Mouse (Mus musculus) myocyte (in vitro differentiated cells): ENCODE data around the gene Abhd2. TPM values are rescaled to one million over a fixed set of nuclear protein-coding genes. Genes with fewer than 3 reads are reported as not detected.

ENCODE experiments used
- H3K27me3 ChIP-seq: one replicate; pipeline ENCODE4 v1.6.1; 2011; ENCODE audit not compliant: control insufficient read depth, insufficient read depth, insufficient read length
- H3K36me3 ChIP-seq: one replicate; pipeline ENCODE4 v1.6.1; 2011; ENCODE audit not compliant: control insufficient read depth, insufficient read depth
- H3K4me2 ChIP-seq: one replicate; pipeline ENCODE4 v1.6.1; 2011; ENCODE audit warnings: low read depth, control low read depth
- H3K4me3 ChIP-seq: one replicate; pipeline ENCODE4 v1.5.1; 2011; ENCODE audit warnings: mild to moderate bottlenecking, control low read depth, moderate library complexity
- H3K79me2 ChIP-seq: one replicate; pipeline ENCODE4 v1.6.1; 2011; ENCODE audit not compliant: control insufficient read depth, insufficient read depth
- H3ac ChIP-seq: one replicate; pipeline ENCODE4 v1.6.1; 2011; ENCODE audit not compliant: control insufficient read depth, insufficient read length
- CEBPB ChIP-seq: IDR thresholded peaks from 2 replicates; pipeline ENCODE4 v1.6.1; 2011; ENCODE audit warnings: mild to moderate bottlenecking, moderate library complexity; ENCODE audit not compliant: poor library complexity, insufficient read depth, severe bottlenecking
- E2F4 ChIP-seq: IDR thresholded peaks from one replicate; pipeline ENCODE4 v1.6.1; 2011; ENCODE audit warnings: mild to moderate bottlenecking, control low read depth, moderate library complexity; ENCODE audit not compliant: insufficient read depth
- MAX ChIP-seq: IDR thresholded peaks from one replicate; pipeline ENCODE4 v1.6.1; 2011; ENCODE audit warnings: low read depth, mild to moderate bottlenecking, control low read depth
- MYOD1 ChIP-seq, 3 experiments: IDR thresholded peaks; one replicate each; pipeline ENCODE4 v1.6.1; 2011; ENCODE audit warnings: control low read depth in 2 of 3, low read depth in 2 of 3, mild to moderate bottlenecking in 2 of 3, moderate library complexity in 1 of 3; ENCODE audit not compliant: insufficient read length in 2 of 3, control insufficient read depth in 1 of 3
- MYOG ChIP-seq, 3 experiments: IDR thresholded peaks; one replicate each; pipeline ENCODE4 v1.6.1; 2011; ENCODE audit warnings: control low read depth in 2 of 3, low read depth in 2 of 3, mild to moderate bottlenecking in 2 of 3; ENCODE audit not compliant: insufficient read length in 2 of 3, control insufficient read depth in 1 of 3, insufficient read depth in 1 of 3
- POLR2A ChIP-seq: IDR thresholded peaks from one replicate; pipeline ENCODE4 v1.6.1; 2011; ENCODE audit warnings: low read depth, mild to moderate bottlenecking, control low read depth, moderate library complexity; ENCODE audit not compliant: insufficient read length
- POLR2AphosphoS2 ChIP-seq: IDR thresholded peaks from one replicate; pipeline ENCODE4 v1.6.1; 2011; ENCODE audit warnings: low read depth, control low read depth; ENCODE audit not compliant: insufficient read length
- REST ChIP-seq: IDR thresholded peaks from one replicate; pipeline ENCODE4 v1.6.1; 2011; ENCODE audit warnings: mild to moderate bottlenecking, control low read depth, moderate library complexity; ENCODE audit not compliant: insufficient read depth, insufficient read length
- SRF ChIP-seq: IDR thresholded peaks from one replicate; pipeline ENCODE4 v1.6.1; 2011; ENCODE audit warnings: low read depth; ENCODE audit not compliant: control insufficient read depth, insufficient read length
- TCF12 ChIP-seq: IDR thresholded peaks from one replicate; pipeline ENCODE4 v1.6.1; 2011; ENCODE audit warnings: mild to moderate bottlenecking, control low read depth; ENCODE audit not compliant: poor library complexity, insufficient read depth, severe bottlenecking
- TCF3 ChIP-seq: IDR thresholded peaks from one replicate; pipeline ENCODE4 v1.6.1; 2011; ENCODE audit warnings: low read depth, control low read depth; ENCODE audit not compliant: insufficient read length
- USF1 ChIP-seq: IDR thresholded peaks from one replicate; pipeline ENCODE4 v1.6.1; 2011; ENCODE audit warnings: low read depth, mild to moderate bottlenecking, control low read depth, moderate library complexity
- polyA plus RNA-seq: library from polyadenylated mRNA; unstranded; fragments of >200 nt; fragmentation: generic; extraction: Trizol; gene quantifications from one replicate; pipeline ENCODE4 v1.2.1, GENCODE M21; 2012; ENCODE audit warnings: missing spikeins

The Abhd2 gene
- polyA plus RNA-seq, 1 experiment: 16.9 TPM

DNA sequence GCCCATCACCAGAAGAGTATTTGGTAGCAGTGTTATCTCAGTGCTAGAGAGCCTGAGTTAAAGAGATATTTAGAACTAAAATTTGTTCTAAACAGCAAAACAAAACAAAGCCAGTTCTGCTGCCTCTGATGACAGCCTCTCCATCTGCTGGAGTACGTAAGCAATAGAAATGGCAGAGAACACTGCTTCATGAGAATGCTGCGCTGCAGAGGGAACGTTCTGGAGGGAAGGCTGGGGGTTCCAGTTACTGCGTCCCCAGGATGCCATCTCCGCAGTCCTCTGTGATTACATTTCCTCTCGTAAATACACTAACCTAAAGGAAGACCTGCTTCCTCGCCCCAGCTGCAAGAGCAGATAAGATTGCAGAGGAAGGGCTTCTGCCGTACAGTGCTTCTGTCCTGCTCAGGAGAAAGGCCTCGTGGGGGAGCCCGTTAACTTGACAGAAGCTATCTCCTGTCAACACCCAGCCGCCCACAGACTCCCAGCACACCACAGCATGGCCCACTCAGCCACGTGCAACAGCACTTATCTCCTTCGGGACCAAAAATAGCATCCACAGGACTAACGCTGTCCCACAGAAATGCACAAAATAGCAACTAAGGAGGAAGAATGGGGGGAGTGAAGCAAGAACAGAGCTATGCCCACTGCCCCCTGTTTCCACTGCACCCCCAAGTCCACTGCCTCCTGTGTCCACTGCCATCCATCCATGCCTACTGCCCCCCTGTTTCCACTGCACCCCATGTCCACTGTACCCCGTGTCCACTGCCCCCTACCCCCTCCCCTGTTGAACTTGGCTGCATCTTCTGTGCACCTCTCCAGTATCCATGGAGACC, 85.6 kb downstream of the Abhd2 start:
- Histone ChIP-seq H3K4me2 (no peak overlapping the region), H3K4me3 (no peak overlapping the region), H3ac (no peak overlapping the region), H3K27me3 (no peaks in the 10 kb centered on the region), H3K36me3 (peaks cover 12% of the 10 kb centered on the region), H3K79me2 (no peaks in the 10 kb centered on the region)
- TF ChIP-seq REST: no peak

- TF ChIP-seq REST (no peak), E2F4 (no peak), TCF3 (no peak)
- Histone ChIP-seq H3K4me2 (no peak overlapping the region), H3K4me3 (no peak overlapping the region), H3K36me3 (peaks cover 12% of the 10 kb centered on the region), H3ac (no peak overlapping the region), H3K27me3 (no peaks in the 10 kb centered on the region), H3K79me2 (no peaks in the 10 kb centered on the region)
Observed at GRCm38 (mm10) chr7:79359183-79359435, 86.1 kb downstream of the Abhd2 start.

- TF ChIP-seq POLR2A (no peak), MYOG (IDR thresholded peaks at IDR 0.05; ENCODE audit: control insufficient read depth in 1 of 3, insufficient read depth in 1 of 3, insufficient read length in 2 of 3, low read depth in 2 of 3) (no peak), MYOD1 (IDR thresholded peaks at IDR 0.05; ENCODE audit: control insufficient read depth in 1 of 3, insufficient read length in 2 of 3, low read depth in 2 of 3) (no peak), TCF3 (no peak), USF1 (no peak), REST (no peak), SRF (no peak), E2F4 (no peak), TCF12 (no peak), CEBPB (no peak), MAX (no peak), POLR2AphosphoS2 (no peak)
- H3K79me2 ChIP-seq: no peaks in the 10 kb centered on the region
- H3ac ChIP-seq: no peak overlapping the region
- H3K36me3 ChIP-seq: peaks cover 12% of the 10 kb centered on the region
- H3K4me2 ChIP-seq: no peak overlapping the region
- no peaks in the 10 kb centered on the region for H3K27me3 ChIP-seq
- no peak overlapping the region for H3K4me3 ChIP-seq
Observed at GRCm38 (mm10) chr7:79360056-79360455, 87.1 kb downstream of the Abhd2 start.

GRCm38 (mm10) chr7:79362208-79362607, 89.2 kb downstream of the Abhd2 start:
- H3K36me3 ChIP-seq: peaks cover 5% of the 10 kb centered on the region
- no peak for TF ChIP-seq TCF3
- TF ChIP-seq SRF: no peak
- TF ChIP-seq REST: no peak
- TF ChIP-seq USF1: no peak
- TF ChIP-seq POLR2AphosphoS2: no peak
- no peak for TF ChIP-seq CEBPB
- no peak for TF ChIP-seq MAX
- TF ChIP-seq MYOD1 (IDR thresholded peaks at IDR 0.05; ENCODE audit: control insufficient read depth in 1 of 3, insufficient read length in 2 of 3, low read depth in 2 of 3): no peak
- no peak overlapping the region for H3K4me2 ChIP-seq
- no peak overlapping the region for H3ac ChIP-seq
- no peaks in the 10 kb centered on the region for H3K27me3 ChIP-seq
- no peak overlapping the region for H3K4me3 ChIP-seq
- no peaks in the 10 kb centered on the region for H3K79me2 ChIP-seq

- Histone ChIP-seq H3K4me2 (no peak overlapping the region), H3ac (no peak overlapping the region), H3K27me3 (no peaks in the 10 kb centered on the region), H3K79me2 (no peaks in the 10 kb centered on the region), H3K4me3 (no peak overlapping the region), H3K36me3 (peaks cover 5% of the 10 kb centered on the region)
- TF ChIP-seq TCF3: no peak
- no peak for TF ChIP-seq POLR2A
Observed at GRCm38 (mm10) chr7:79362830-79363229, 89.8 kb downstream of the Abhd2 start.

DNA sequence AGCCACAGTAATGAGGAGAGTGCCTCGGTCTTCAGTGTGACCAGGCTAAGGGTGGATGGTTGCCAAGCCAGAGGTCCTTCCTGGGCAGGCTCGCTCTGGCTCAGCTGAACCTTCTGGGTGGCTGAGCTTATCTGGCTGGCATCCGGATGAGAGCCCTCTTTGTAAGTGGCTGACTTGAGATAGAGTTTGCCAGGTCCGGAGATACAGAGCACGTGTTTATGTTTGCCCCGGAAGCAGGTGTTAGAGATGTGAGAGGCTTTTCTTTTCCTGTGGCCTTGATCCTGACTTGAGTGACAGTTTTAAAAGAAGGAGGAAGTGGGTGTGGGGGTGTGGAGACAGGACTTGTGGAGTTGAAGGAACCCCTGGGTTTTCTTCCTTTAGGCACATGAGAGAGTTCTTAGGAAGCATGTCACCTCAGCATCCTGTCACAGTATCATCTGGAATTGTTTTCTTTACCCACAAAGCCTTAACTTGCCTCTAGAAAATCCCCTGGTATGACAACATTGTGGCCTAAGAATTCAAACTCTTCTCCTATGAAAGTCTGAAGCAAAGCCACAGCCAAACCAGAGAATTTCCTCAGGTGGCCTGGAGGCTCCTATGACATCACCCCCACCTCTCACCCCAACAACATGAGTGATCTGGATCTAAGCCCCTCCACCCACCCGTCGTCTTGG, 90.5 kb downstream of the Abhd2 start:
- no peak overlapping the region for H3ac ChIP-seq
- no peaks in the 10 kb centered on the region for H3K27me3 ChIP-seq
- H3K4me3 ChIP-seq: no peak overlapping the region
- no peak overlapping the region for H3K4me2 ChIP-seq
- H3K79me2 ChIP-seq: no peaks in the 10 kb centered on the region
- peaks cover 5% of the 10 kb centered on the region for H3K36me3 ChIP-seq
- TF ChIP-seq E2F4 (no peak), TCF3 (no peak), USF1 (no peak)
